ENCODE assay signal across 25 mouse cellular contexts in the genomic region with DNA sequence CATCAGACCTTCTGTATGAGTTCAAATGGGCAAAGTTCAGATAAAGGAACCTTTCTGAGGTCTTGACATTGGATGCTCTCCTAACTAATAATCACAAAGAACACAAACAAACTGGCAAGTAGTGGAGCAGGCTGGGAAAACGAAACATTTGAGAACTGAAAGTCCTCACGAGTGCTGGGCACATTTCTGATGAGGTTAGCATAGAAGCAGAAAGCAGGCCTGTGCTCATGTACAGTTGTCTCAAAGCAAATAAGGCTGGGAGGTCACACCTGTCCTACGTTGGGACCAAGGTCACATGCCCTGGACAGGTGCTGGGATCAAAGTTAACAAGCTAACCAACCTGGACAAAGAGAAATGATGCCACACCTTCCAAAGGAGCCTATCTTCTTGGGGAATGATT.
DNase-seq lines count a peak whose midpoint lies in the region; ATAC-seq lines count a peak whose summit lies in the region.
"Had no signal": no experiment of that assay in that cellular context is flagged by ENCODE, and none has a peak within 500 bp of the region (broad histone marks: within the 10 kb centered on the region; RNA-seq: fewer than 3 reads in every experiment).

No protein-coding gene starts in this region.

- no peaks in the 10 kb centered on the region for H3K27me3 ChIP-seq in kidney, embryonic 15.5 days
- H3K27me3 ChIP-seq in liver, embryonic 16.5 days (ENCODE audit: control insufficient read depth, insufficient read depth, low read depth, low read length): no peaks in the 10 kb centered on the region
- H3K27me3 ChIP-seq in liver, embryonic 12.5 days (replicated peaks): no peaks in the 10 kb centered on the region
- H3K27me3 ChIP-seq in forebrain, embryonic 16.5 days (replicated peaks; ENCODE audit: control insufficient read depth, insufficient read depth, low read length): no peaks in the 10 kb centered on the region
- H3K27me3 ChIP-seq: embryonic facial prominence, embryonic 15.5 days; heart, embryonic 15.5 days; hindbrain, embryonic 13.5 days had no signal

- no peak overlapping the region for H3K27ac ChIP-seq in kidney, embryonic 15.5 days
- no peak overlapping the region for H3K27ac ChIP-seq in liver, embryonic 16.5 days (ENCODE audit: low read length)
- no peak overlapping the region for H3K27ac ChIP-seq in liver, embryonic 12.5 days
- no peak overlapping the region for H3K27ac ChIP-seq in forebrain, embryonic 16.5 days (ENCODE audit: low read length)
- H3K27ac ChIP-seq: embryonic facial prominence, embryonic 15.5 days; forebrain, embryonic 10.5 days; heart, adult 2 months; heart, embryonic 15.5 days; hindbrain, embryonic 13.5 days had no signal

- H3K4me2 ChIP-seq in kidney, embryonic 15.5 days: no peak overlapping the region
- H3K4me2 ChIP-seq in liver, embryonic 16.5 days (ENCODE audit: low read depth, low read length): no peak overlapping the region
- no peak overlapping the region for H3K4me2 ChIP-seq in liver, embryonic 12.5 days
- H3K4me2 ChIP-seq in forebrain, embryonic 16.5 days (ENCODE audit: low read length): no peak overlapping the region
- H3K4me2 ChIP-seq: embryonic facial prominence, embryonic 15.5 days; heart, embryonic 11.5 days; heart, embryonic 15.5 days; hindbrain, embryonic 13.5 days had no signal

- no peak overlapping the region for H3K9ac ChIP-seq in kidney, embryonic 15.5 days
- no peak overlapping the region for H3K9ac ChIP-seq in liver, embryonic 16.5 days (ENCODE audit: low read depth, low read length)
- no peak overlapping the region for H3K9ac ChIP-seq in liver, embryonic 12.5 days
- H3K9ac ChIP-seq in forebrain, embryonic 16.5 days (replicated peaks; ENCODE audit: low read depth, low read length): no peak overlapping the region
- H3K9ac ChIP-seq: embryonic facial prominence, embryonic 15.5 days; heart, embryonic 15.5 days; hindbrain, embryonic 13.5 days had no signal

- no peaks in the 10 kb centered on the region for H3K4me1 ChIP-seq in kidney, embryonic 15.5 days
- no peaks in the 10 kb centered on the region for H3K4me1 ChIP-seq in liver, embryonic 16.5 days (ENCODE audit: control insufficient read depth, low read depth, low read length)
- no peaks in the 10 kb centered on the region for H3K4me1 ChIP-seq in liver, embryonic 12.5 days
- H3K4me1 ChIP-seq in forebrain, embryonic 16.5 days (replicated peaks; ENCODE audit: control insufficient read depth, insufficient read depth, low read length): no peaks in the 10 kb centered on the region
- H3K4me1 ChIP-seq: embryonic facial prominence, embryonic 15.5 days; heart, embryonic 15.5 days; hindbrain, embryonic 13.5 days had no signal

- no peaks in the 10 kb centered on the region for H3K36me3 ChIP-seq in kidney, embryonic 15.5 days
- H3K36me3 ChIP-seq in liver, embryonic 16.5 days (ENCODE audit: control insufficient read depth, insufficient read depth): no peaks in the 10 kb centered on the region
- no peaks in the 10 kb centered on the region for H3K36me3 ChIP-seq in liver, embryonic 12.5 days
- H3K36me3 ChIP-seq in forebrain, embryonic 16.5 days (ENCODE audit: control insufficient read depth, insufficient read depth): no peaks in the 10 kb centered on the region
- H3K36me3 ChIP-seq: embryonic facial prominence, embryonic 15.5 days; forebrain, embryonic 10.5 days; G1E; heart, embryonic 15.5 days; hindbrain, embryonic 13.5 days had no signal

- H3K9me3 ChIP-seq in kidney, embryonic 15.5 days (replicated peaks): no peaks in the 10 kb centered on the region
- no peaks in the 10 kb centered on the region for H3K9me3 ChIP-seq in liver, embryonic 16.5 days (replicated peaks; ENCODE audit: control insufficient read depth, low read length)
- H3K9me3 ChIP-seq in liver, embryonic 12.5 days (replicated peaks): no peaks in the 10 kb centered on the region
- H3K9me3 ChIP-seq in forebrain, embryonic 16.5 days (ENCODE audit: control insufficient read depth, low read length): no peaks in the 10 kb centered on the region
- H3K9me3 ChIP-seq: embryonic facial prominence, embryonic 15.5 days; forebrain, embryonic 10.5 days; heart, embryonic 15.5 days; hindbrain, embryonic 13.5 days had no signal

- no peak overlapping the region for H3K4me3 ChIP-seq in kidney, embryonic 15.5 days (replicated peaks)
- no peak overlapping the region for H3K4me3 ChIP-seq in liver, embryonic 16.5 days (ENCODE audit: low read depth, low read length)
- H3K4me3 ChIP-seq in liver, embryonic 12.5 days: no peak overlapping the region
- no peak overlapping the region for H3K4me3 ChIP-seq in forebrain, embryonic 16.5 days (replicated peaks; ENCODE audit: low read length)
- H3K4me3 ChIP-seq: embryonic facial prominence, embryonic 15.5 days; erythroblast, embryonic 14.5 days; forebrain, embryonic 10.5 days; heart, adult 2 months; heart, embryonic 15.5 days; hindbrain, embryonic 13.5 days had no signal

- no peak for ATAC-seq in kidney, embryonic 15.5 days (replicated peaks; ENCODE audit: low FRiP score)
- peak; percentile 90 for ATAC-seq in liver, embryonic 16.5 days (ENCODE audit: low read depth)
- ATAC-seq in liver, embryonic 12.5 days: no peak
- ATAC-seq in forebrain, embryonic 16.5 days: no peak
- ATAC-seq: CD4-positive, CD25-positive, alpha-beta regulatory T cell, adult 4 months; forebrain, embryonic 14.5 days had no signal

- peak; percentile 74 for DNase-seq in heart, adult 11 months
- no peak for DNase-seq in heart, adult 18-20 months
- peak; percentile 68 to 70 for DNase-seq in kidney, adult 8-10 months
- DNase-seq: adrenal gland, postnatal 10 days; B cell, adult 2 months; cerebellum, adult 11 months; cerebellum, adult 8-10 months; cerebellum, postnatal 14 days; embryo, embryonic 11 days; gastrocnemius, postnatal 36 days; heart, adult 2 months; heart, postnatal 14 days had no signal

- 80% methylated on average over 3 of the region's 3 CpGs for WGBS in kidney, embryonic 15.5 days
- WGBS in liver, embryonic 16.5 days (ENCODE audit: insufficient replicate concordance): 38% methylated on average over 3 of the region's 3 CpGs
- WGBS in liver, embryonic 12.5 days (ENCODE audit: insufficient replicate concordance): 46% methylated on average over 3 of the region's 3 CpGs
- WGBS in forebrain, embryonic 16.5 days: 86% methylated on average over 3 of the region's 3 CpGs

Comparison
In these comparisons a context has a peak if more than half of its experiments do, and no peak if none do; other contexts are left out.
1. DNase-seq: peak in heart, adult 11 months (single experiment) and kidney, adult 8-10 months (2 of 2); none in heart, adult 18-20 months (0 of 2).